Mouse (Mus musculus): ENCODE measurements around the gene Klf1.

DNA sequence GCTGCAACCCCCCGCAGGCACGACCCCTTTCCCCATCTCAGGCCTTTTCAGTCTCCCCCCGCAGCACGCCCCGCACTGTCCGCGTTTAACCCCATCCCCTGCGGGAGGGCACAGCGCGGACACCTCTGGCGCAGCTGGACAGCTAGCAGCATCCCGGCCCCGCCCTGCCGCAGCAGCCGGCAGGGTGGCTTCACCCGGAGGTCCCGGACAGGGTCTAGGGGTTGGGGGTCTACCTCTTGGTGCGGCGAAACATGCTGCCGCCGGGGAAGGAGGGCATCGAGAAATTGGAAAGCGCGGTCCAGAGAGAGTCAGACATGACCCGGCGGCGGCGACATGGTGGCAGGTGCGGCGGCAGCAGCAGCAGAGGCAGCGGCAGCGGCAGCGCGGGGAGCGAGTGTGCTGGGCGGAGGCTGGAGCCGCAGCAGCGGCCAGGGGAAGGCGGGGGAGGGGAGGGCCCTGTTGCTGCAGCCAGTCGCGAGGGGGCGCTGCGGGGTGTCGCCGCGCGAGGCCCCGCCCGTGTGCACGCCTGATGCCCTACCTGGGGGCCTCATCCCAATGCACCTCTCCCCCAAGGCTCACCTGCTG lies 35.3 kb downstream of the Klf1 start, which contains the start of gene Mast1:
- peak; percentile 45 for TF ChIP-seq CTCF (IDR thresholded peaks at IDR 0.05; ENCODE audit: borderline replicate concordance, insufficient read depth, low read length)
- TF ChIP-seq POLR2A (IDR thresholded peaks at IDR 0.05; ENCODE audit: low read depth, low read length) = no peak

Data from embryonic fibroblast, embryonic 13.5 days (primary cell).